Mouse (Mus musculus) liver, postnatal 0 days (tissue): ENCODE measurements around the gene Khk.
A peak's percentile ranks its signal among the peaks of the same experiment; 100 is the strongest.

Experiments used
- CTCF ChIP-seq: sonication (generic); IDR thresholded peaks from 2 replicates; pipeline ENCODE4 v1.5.1; 2016; ENCODE audit warnings: antibody characterized with exemption, low read depth
- EP300 ChIP-seq: IDR thresholded peaks from 2 replicates; pipeline ENCODE4 v1.6.1; 2016; ENCODE audit warnings: antibody characterized with exemption, low read depth, mild to moderate bottlenecking

GRCm38 (mm10) chr5:30961545-30962505 lies 40.6 kb downstream of the Khk start:
- TF ChIP-seq CTCF = no peak
- TF ChIP-seq EP300 = 0 out of 2 replicates have a peak, but pooled peaks have one; percentile 2
